Mouse (Mus musculus) right cerebral cortex, adult 2 months (tissue): ENCODE results near the gene Mup16.
A peak's percentile ranks its signal among the peaks of the same experiment; 100 is the strongest.
"Not testable (repeated sequence)": the region's sequence is repeated elsewhere in the genome, so short reads cannot be mapped to it uniquely, and the experiment has no call there.

Experiments
- DNase-seq, 2 experiments: peaks; one replicate each; pipeline ENCODE4 v3.0.0; 2021 to 2022; ENCODE audit warnings: low spot score in 2 of 2

Gene Mup16

DNA sequence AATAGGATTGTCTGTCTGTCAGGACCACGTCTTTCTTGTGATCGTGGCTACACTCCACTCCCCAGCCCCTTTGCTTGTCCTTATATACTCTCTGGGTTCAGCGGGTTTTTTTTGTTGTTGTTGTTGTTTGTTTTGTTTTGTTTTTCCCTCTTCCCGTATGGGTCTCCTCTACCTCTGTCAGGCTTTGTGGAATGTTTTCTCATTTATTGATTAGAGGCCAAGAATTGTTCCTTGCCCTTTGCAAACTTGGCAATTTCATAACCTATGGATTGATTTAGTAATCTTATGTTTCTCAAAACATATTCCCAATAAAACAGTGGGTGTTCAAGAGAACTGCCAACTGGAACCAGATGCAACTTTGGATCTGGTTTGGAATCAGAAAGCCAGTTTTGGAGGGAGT is at the start of gene Mup16:
TSS of gene Mup16 (minus strand) at position 101 of the 400 bp plus-strand sequence.
- DNase-seq, result not testable (repeated sequence)

GRCm38 (mm10) chr4:61555887-61556286 is 36.6 kb upstream of the Mup16 start:
- DNase-seq, result peak; percentile 23 to 26
